Mouse (Mus musculus) gastrocnemius, adult 8-10 months (tissue): ENCODE data around the gene Olfr460. TPM values are rescaled to one million over a fixed set of nuclear protein-coding genes. Genes with fewer than 3 reads are reported as not detected.
"Not testable (repeated sequence)": the region's sequence is repeated elsewhere in the genome, so short reads cannot be mapped to it uniquely, and the experiment has no call there.

Experiments used
- DNase-seq, 2 experiments: peaks; one replicate each; pipeline ENCODE4 v3.0.0; 2022; ENCODE audit warnings: low spot score in 2 of 2
- total RNA-seq, 4 experiments: library from RNA; stranded (reverse); gene quantifications; 2 replicates each; pipeline ENCODE4 v1.2.4; 2022

Olfr460 gene
- total RNA-seq, result not detected

DNA sequence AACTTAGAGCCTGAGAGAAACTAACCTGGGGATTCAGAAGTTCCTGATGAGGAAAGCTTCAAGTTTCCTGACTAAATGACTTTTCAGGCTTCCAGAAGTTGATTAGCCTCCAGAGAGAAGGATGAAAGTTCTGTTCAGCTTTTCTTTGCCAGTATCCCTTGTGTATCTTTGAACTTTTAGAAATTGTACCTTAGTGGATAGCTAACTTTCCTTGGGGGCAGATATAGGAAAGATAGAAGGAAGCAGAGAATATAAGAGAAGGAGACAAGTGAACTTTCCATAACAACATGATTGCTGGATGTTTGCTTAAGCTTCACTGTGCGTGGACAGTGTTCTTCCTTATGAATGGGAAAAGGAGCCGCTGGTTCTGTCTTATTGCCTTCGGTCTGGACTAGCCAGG is at the start of gene Olfr460:
Gene Olfr460 (plus strand): TSS at position 301 of the 400 bp plus-strand sequence.
- DNase-seq, result no peak

DNA sequence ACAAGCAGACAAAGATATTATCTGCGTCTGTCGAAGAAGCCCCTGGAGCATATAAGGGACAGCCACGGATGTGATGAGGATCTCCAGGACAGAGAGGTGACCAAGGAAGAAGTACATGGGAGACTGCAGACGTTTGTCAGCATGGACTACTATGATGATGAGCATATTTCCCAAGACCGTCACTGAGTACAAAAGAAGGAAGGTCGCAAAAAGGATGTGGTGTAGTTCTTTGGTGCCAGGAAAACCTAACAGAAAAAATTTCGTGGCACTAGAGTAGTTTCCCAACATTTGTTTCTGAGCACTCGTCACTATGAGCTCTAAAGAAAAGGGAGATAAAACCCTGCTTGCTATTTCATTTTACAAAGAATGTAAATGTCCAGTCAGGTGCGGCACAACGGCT is 24.6 kb upstream of the Olfr460 start:
- DNase-seq, result no peak

DNA sequence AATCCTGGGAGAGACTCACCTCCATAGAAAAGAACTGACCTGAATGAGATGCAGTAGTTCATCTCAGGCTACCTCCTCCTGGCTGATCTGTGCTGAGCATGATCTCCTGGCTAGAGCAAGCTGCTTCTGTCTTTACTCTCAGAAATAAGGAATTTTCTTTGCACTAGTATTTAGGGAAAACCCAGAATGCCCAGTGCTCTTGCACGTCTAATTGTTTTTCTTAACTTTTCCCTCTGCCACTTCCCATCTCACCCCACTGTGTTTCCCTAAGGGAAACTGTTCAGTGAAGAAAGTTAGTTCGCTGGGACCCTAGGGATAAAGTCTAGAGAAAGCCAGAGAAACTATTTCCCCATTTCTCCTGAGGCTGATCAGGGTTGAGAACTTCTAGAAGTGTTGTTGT is 14.3 kb upstream of the Olfr460 start, which contains the start of gene Olfr461:
Gene Olfr461 (minus strand): TSS at position 101 of the 400 bp plus-strand sequence.
- no peak for DNase-seq

DNA sequence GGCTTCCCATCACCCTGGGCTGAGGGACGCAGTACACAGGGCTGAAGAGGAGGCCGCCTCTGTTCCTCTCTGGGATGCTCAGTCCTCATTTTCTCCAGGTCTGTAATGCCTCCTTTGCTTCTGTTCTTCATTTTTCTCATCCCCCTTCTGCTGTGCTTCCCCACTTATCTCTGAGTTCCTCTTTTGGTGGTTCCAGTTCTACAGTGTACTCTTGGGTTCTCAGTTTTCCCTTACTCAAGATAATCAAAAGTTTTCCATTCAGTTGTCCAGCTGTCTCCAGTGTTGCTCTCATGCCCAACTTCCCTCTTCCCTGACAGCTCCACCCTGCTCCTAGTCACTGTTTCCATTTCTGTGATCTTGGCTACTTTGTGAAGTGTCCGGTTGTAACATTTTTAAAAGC is 4.3 kb downstream of the Olfr460 start:
- DNase-seq, result no peak

DNA sequence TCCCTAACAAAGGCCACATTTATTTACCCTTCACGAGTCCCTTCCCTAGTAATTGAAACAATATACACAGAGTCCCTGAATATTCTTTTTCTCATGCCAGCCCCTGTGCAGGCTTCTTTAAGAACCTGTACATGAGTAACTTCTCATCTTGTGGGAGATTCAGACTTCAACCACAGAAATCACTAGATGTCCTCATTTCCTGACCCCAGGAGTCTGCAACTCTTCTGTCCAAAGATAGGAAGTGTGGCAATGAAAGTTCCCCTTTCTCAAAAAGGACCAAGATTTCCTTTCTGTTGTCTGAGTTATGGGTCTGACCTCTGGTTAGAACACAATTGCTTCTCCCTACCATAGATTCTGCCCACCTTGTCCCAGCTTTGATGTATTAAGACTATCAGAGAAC is 7.0 kb downstream of the Olfr460 start:
- DNase-seq, result no peak

DNA sequence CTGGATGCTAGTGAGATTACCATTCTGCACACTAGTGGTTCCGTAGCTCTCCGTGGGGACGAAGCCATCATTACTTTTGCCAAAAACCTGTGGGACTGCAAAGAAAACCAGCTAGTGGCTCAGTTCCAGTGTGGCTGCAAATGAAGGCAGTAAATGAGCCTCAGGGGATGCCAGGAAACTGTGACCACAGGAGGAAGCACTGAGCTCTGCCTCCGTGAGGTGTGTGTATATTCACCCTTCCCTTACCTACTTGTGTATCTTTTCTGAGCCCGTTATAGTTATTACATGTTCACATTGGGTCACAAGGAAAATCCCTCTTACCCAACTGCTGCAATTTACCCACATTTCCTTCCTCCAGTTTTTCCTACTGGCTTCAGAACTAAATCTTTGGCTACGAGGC is 15.0 kb downstream of the Olfr460 start:
- DNase-seq, result no peak

DNA sequence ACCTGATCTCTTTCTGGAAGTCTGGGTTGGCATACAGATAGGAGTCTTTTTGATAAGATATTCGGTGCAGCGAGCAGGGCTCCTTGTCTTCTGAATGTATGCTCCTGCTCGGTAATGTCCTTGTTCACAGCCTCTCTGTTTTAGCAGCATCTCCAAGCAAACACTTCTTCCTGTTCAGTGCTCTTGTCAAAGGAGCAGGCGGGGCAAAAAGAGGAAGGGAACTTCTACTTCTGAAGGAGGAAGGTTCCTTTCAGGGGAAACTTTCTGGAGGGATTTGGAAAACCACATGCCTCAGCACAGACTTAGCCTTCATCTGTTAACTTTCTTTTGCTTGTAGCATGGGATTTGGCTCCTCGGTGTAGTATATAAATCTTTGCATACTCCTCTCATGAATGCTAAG is 16.4 kb downstream of the Olfr460 start, which contains the start of gene Clec5a:
Gene Clec5a (minus strand): TSS at position 177 of the 400 bp plus-strand sequence.
- no peak for DNase-seq

DNA sequence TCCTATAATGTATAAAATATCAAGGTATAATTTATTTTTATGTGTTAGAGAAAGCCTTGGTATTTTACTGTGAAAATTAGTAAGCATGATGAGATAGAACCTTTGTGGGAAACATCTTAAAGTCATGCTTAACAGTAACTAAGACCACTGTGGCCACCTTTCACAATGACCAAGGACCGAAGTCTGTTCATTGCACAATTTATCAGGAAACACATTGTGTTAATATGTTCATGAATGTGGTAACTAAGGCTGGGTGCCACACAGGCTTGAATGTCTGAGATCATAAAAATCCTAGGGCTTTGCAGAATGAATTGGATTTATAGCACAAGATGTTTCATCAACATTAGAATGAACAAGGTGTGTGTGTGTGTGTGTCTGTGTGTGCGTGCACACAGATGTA is 19.1 kb downstream of the Olfr460 start:
- no peak for DNase-seq

DNA sequence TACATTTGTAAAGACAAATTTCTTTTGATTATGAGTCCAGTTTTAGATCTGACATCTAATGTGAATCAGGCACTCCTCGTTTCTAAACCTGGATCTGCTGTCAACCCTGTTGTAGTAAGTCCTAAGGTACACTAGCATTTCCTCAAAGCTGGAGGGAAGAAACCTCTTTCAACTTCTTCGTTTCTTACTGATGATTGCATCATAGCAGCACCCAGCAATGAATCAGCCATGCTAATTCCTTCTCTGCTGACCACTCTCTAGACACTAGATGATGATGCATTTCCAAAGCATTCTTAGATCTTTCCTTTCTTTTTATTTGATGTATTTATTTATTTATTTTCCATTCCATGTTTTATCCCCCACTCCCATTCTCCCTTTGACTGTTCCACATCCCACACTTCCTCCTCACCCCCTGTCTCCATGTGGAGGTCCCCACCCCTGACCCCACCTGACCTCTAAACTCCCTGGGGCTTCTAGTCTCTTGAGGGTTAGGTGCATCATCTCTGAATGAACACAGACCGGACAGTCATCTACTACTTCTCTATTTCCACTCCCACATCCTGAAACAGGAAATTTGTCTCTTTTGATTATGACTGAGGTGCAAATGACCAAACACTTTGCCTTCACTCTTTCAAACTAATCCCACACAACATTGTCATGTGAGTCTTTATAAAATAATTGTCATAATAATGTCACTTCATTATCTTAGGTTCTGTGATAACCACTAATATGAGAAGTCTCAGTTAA is 25.7 kb downstream of the Olfr460 start:
- DNase-seq, result no peak

DNA sequence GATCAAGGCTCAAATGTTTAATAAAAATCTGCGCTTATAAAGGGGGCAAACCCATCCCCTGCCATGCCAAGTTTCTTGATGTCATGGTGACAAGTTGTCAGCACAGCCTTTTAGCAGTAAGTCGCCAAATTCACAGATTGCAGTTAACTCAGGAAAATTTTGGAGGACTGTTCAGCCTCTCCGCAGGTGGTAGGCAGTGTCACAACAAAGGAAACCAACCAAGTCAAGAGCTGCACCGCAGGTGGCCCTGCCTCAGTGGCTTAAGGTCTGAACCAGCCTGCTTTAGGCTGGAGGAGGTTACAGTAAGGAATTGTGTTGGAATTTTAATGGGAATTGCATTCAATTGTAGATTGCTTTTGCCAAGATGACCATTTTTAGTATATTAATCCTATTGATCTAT is 29.3 kb downstream of the Olfr460 start:
- DNase-seq, result not testable (repeated sequence)

DNA sequence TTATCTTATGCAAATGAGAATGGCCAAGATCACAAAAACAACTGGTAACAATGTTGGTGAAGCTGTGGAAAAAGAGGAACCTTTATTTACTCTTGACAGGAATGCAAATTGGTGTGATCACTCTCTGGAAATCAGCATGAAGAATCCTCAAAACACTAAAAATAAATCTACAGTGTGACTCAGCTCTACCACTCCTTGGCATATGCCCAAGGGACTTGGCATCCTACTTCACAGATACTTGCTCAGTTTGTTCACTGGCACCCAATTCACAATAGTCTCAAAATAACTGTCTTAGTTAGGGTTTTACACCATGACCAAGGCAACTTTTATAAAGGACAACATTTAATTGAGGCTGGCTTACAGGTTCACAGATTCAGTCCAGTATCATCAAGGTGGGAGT is 38.1 kb downstream of the Olfr460 start:
- DNase-seq, result no peak

DNA sequence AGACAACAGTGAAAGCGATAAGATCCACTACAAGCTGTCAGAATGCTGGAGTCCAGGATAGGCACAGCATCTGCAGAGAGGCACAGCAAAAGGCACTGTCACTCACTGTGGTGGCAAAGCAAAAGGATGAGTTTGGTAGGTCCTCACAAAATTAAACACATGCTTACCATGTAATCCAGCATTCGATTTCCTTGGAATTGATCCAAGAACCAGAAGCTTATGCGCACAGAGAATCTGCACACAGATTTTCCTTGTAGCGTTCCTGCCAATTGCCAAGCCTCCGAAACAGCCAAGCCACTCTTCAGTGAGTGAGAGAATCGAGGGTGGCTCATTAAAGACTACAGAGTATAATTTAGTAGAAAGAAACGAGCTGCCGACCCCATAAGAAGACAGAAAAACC is 41.0 kb downstream of the Olfr460 start:
- no peak for DNase-seq

DNA sequence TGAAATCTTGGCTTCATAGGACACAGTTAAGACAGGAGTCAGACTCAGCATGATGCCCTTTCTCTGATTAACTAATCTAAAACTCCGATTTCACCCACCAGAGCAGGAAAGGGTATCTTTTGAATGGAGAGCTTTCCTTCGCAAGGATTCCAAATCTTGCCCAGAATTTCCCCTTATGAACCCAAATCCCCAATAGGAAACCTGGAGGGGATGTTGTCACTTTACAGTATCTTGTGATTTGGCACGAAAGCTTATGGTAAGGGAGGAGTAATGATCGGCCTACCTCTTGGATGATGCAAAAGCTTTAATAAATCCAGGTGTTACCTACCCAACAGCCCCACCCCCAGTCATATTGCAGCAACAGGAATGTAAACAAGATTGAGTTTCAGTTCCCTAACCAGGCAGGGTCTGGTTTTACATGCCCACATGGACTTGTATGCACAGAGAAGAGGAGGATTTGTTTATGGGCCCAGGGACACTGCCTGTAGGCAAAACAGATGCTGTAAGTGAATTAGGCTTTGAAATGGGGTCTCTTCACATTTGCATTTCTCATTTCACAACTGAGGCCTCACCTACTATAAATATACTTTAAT is 44.1 kb downstream of the Olfr460 start, which contains the start of gene Tas2r138:
Gene Tas2r138 (minus strand): TSS at position 51 of the 593 bp plus-strand sequence.
- DNase-seq, result no peak

DNA sequence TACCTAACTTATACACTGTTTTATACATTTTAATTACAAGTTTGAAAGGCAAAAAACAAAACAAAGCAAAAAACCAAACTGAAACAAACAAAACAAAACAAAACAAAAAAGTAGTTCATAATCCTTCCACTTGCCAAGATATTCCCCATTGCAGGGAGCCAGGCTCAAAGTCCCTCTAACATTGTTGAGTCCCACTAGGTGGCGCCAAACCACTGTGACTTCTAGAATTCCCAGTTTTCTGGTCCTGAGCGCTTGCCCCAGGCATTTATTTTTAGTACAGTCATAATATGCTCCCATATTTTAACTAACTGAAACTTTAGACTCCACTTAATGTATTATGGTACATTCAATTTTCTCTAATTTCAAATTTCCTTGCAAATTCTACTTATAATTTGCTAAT is 48.7 kb downstream of the Olfr460 start:
- DNase-seq, result peak in 1 of 2 experiments; percentile 9

Other genes with a start within 250 kb of the Olfr460 start
- 1 to 10 TPM; 4.1 to 6.9 (median 5.8) TPM for gene Agk, start 244.3 kb upstream of the Olfr460 start, total RNA-seq
- gene E330009J07Rik, start 133.4 kb upstream of the Olfr460 start, total RNA-seq, result 1 to 10 TPM in 1 of 4 experiments, under 1 TPM in 3; 0.60 to 1.1 (median 0.86) TPM
- gene Wee2, start 130.4 kb upstream of the Olfr460 start, total RNA-seq, result not detected
- gene Ssbp1, start 98.1 kb upstream of the Olfr460 start, total RNA-seq, result 10 to 100 TPM; 19.7 to 23.9 (median 21.7) TPM
- gene Tas2r137, start 78.3 kb upstream of the Olfr460 start, total RNA-seq, result not detected
- not detected for gene Tas2r108, start 76.0 kb upstream of the Olfr460 start, total RNA-seq
- not detected for gene Prss37, start 50.0 kb upstream of the Olfr460 start, total RNA-seq
- gene Olfr461, start 14.4 kb upstream of the Olfr460 start, total RNA-seq, result not detected
- gene Clec5a, start 16.3 kb downstream of the Olfr460 start, total RNA-seq, result under 1 TPM in 2 of 4 experiments, not detected in 2; 0.11 to 0.47 TPM
- not detected for gene Tas2r138, start 43.8 kb downstream of the Olfr460 start, total RNA-seq
- gene Mgam, start 59.3 kb downstream of the Olfr460 start, total RNA-seq, result under 1 TPM; 0.07 to 0.43 (median 0.18) TPM